Mouse (Mus musculus) neural tube, embryonic 14.5 days (tissue): Measurements from ENCODE around the gene Sag. TPM values are rescaled to one million over a fixed set of nuclear protein-coding genes. Genes with fewer than 3 reads are reported as not detected.

Experiments used
- ATAC-seq: fragments of 200-750 bp; cut with Nextera tagmentation; 2 replicates; pipeline ENCODE4 v1.8.0; 2017; ENCODE audit warnings: low read depth, mild to moderate bottlenecking, moderate TSS enrichment, moderate library complexity
- H3K27ac ChIP-seq: fragments of 300-500 bp; sonication (generic); 2 replicates; pipeline ENCODE4 v1.5.1; 2014; ENCODE audit warnings: low read depth, mild to moderate bottlenecking, control low read depth, low read length, moderate library complexity, mixed read lengths
- H3K27me3 ChIP-seq: fragments of 300-500 bp; sonication (generic); 2 replicates; pipeline ENCODE4 v1.6.1; 2014; ENCODE audit warnings: low read length; ENCODE audit not compliant: control insufficient read depth, insufficient read depth
- H3K36me3 ChIP-seq: fragments of 300-500 bp; sonication (generic); 2 replicates; pipeline ENCODE4 v1.6.1; 2014; ENCODE audit warnings: low read length, mixed read lengths; ENCODE audit not compliant: control insufficient read depth, insufficient read depth
- H3K4me1 ChIP-seq: fragments of 300-500 bp; sonication (generic); 2 replicates; pipeline ENCODE4 v1.6.1; 2014; ENCODE audit warnings: low read length; ENCODE audit not compliant: control insufficient read depth, insufficient read depth
- H3K4me2 ChIP-seq: fragments of 300-500 bp; sonication (generic); 2 replicates; pipeline ENCODE4 v1.6.1; 2014; ENCODE audit warnings: mild to moderate bottlenecking, low read depth, low read length, control low read depth
- H3K4me3 ChIP-seq: fragments of 300-500 bp; sonication (generic); 2 replicates; pipeline ENCODE4 v1.5.1; 2014; ENCODE audit warnings: low read depth, low read length, control low read depth, mixed read lengths
- H3K9ac ChIP-seq: fragments of 300-500 bp; sonication (generic); replicated peaks from 2 replicates; pipeline ENCODE4 v1.6.1; 2014; ENCODE audit warnings: low read depth, mild to moderate bottlenecking, control low read depth, low read length, mixed read lengths
- H3K9me3 ChIP-seq: fragments of 300-500 bp; sonication (generic); 2 replicates; pipeline ENCODE4 v1.6.1; 2016; ENCODE audit warnings: low read length; ENCODE audit not compliant: control insufficient read depth
- WGBS: fragments of 180-500 bp; shearing (Covaris S2); extraction: QIAGEN DNeasy Blood & Tissue Kit; methylation state at CpG from one replicate; pipeline ENCODE4 v1.1.7; 2014; 5-methylcytosine and 5-hydroxymethylcytosine counted together
- polyA plus RNA-seq: library from polyadenylated mRNA; unstranded; fragments of >200 nt; fragmentation: Nextera tagmentation; extraction: Ambion mirVana; gene quantifications from 2 replicates; pipeline ENCODE4 v1.2.1, GENCODE M21; 2014

Gene Sag
- polyA plus RNA-seq, 1 experiment from 2014 or later: 3.2 TPM

- no peaks in the 10 kb centered on the region; the same call in 1 of the 2 replicates for H3K4me1 ChIP-seq
- ATAC-seq: no peak
- H3K9ac ChIP-seq: no peak overlapping the region
- H3K4me2 ChIP-seq: no peak overlapping the region
- no peaks in the 10 kb centered on the region for H3K9me3 ChIP-seq
- no peak overlapping the region for H3K27ac ChIP-seq
- no peak overlapping the region for H3K4me3 ChIP-seq
- H3K36me3 ChIP-seq: no peaks in the 10 kb centered on the region
- 41% methylated on average over 11 of the region's 11 CpGs for WGBS
- no peaks in the 10 kb centered on the region for H3K27me3 ChIP-seq
Observed at GRCm38 (mm10) chr1:87848237-87848996, 44.9 kb downstream of the Sag start.

DNA sequence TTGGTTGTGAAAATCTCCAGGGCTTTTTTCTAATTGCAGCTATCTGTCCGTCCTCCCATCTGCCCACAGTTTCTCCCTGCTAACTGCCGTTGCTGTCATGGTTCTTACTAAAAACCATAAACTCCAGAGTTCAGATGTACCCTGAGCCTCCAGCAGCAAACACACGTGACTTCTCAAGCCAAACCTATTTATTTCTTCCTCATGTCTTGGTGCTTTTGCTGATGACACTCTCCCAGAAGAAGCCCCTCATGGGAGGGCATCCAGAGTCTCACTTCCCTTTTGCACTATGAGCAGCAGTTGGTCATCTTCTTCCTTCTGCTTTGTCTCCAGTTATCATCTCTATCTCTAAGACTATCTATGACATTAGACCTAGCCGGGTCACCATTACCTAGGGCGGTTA, 45.8 kb downstream of the Sag start:
- 73% methylated on average over 5 of the region's 5 CpGs for WGBS
- Histone ChIP-seq H3K4me1 (peaks cover 4% of the 10 kb centered on the region), H3K36me3 (no peaks in the 10 kb centered on the region), H3K9me3 (no peaks in the 10 kb centered on the region), H3K4me3 (no peak overlapping the region), H3K4me2 (no peak overlapping the region), H3K27me3 (no peaks in the 10 kb centered on the region), H3K27ac (no peak overlapping the region), H3K9ac (no peak overlapping the region)
- ATAC-seq: no peak

- H3K27ac ChIP-seq: no peak overlapping the region
- H3K9me3 ChIP-seq: no peaks in the 10 kb centered on the region
- H3K4me1 ChIP-seq: peaks cover 12% of the 10 kb centered on the region
- WGBS: 92% methylated on average over 3 of the region's 3 CpGs
- H3K4me2 ChIP-seq: no peak overlapping the region
- H3K4me3 ChIP-seq: no peak overlapping the region
- ATAC-seq: no peak
- H3K36me3 ChIP-seq: no peaks in the 10 kb centered on the region
- no peaks in the 10 kb centered on the region for H3K27me3 ChIP-seq
- no peak overlapping the region for H3K9ac ChIP-seq
Observed at GRCm38 (mm10) chr1:87851344-87851743, 47.9 kb downstream of the Sag start.

GRCm38 (mm10) chr1:87852081-87852790, 48.8 kb downstream of the Sag start:
- H3K36me3 ChIP-seq: no peaks in the 10 kb centered on the region
- H3K4me1 ChIP-seq: peaks cover 12% of the 10 kb centered on the region
- H3K4me2 ChIP-seq: peak overlapping the region; percentile 88
- no peaks in the 10 kb centered on the region for H3K9me3 ChIP-seq
- no peak for ATAC-seq
- no peaks in the 10 kb centered on the region for H3K27me3 ChIP-seq
- no peak overlapping the region for H3K27ac ChIP-seq
- H3K4me3 ChIP-seq: peak overlapping the region; percentile 95; the same call in 1 of the 2 replicates
- 62% methylated on average over 5 of the region's 5 CpGs for WGBS
- peak overlapping the region; percentile 89; the same call in 1 of the 2 replicates for H3K9ac ChIP-seq

DNA sequence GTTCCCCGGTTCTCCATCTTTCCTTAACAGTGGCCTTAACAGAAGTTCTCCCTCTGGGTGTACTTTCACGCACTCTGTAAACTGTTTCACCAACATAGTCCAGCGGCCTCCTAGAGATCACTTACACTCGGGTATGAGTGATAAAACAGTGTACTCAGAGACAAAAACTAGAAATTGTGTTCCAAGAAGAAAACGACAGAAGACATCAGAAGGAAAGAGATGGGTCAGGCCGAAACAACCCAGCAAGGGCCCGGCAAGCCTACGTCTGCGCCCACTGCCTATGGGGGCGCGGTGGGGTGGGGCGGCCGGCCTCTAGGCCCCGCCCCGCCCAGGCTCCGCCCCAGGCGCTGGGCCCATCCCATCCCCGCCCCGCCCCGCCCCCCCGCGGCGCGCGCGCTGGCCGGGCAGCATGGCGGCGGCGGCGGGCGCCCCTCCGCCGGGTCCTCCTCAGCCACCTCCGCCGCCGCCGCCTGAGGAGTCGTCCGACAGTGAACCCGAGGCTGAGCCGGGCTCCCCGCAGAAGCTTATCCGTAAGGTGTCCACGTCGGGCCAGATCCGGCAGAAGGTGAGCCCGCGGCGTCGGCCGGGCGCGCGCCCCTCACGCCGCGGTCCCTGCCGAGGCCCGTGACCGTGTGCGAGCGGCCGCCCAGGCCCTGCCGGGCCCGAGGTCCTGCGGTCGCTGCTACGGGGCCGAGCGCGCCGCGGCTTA, 49.6 kb downstream of the Sag start, which contains the start of gene Dgkd:
Gene Dgkd, plus strand, starts transcription at position 396 of the 709 bp plus-strand sequence.
- H3K36me3 ChIP-seq: no peaks in the 10 kb centered on the region
- peak within 1 kb of the TSS; percentile 89 for H3K9ac ChIP-seq
- peak within 1 kb of the TSS; percentile 78 for H3K27ac ChIP-seq
- H3K4me3 ChIP-seq: peak within 1 kb of the TSS; percentile 95
- H3K4me1 ChIP-seq: peaks cover 12% of the 10 kb centered on the region
- peak within 1 kb of the TSS; percentile 88 for H3K4me2 ChIP-seq
- H3K27me3 ChIP-seq: no peaks in the 10 kb centered on the region
- WGBS: 1% methylated on average over 41 of the region's 74 CpGs
- ATAC-seq: peak; percentile 95
- no peaks in the 10 kb centered on the region for H3K9me3 ChIP-seq

- peak overlapping the region; percentile 95 for H3K4me3 ChIP-seq
- ATAC-seq: peak; percentile 52
- WGBS: under 1% methylated on average over 40 of the region's 48 CpGs
- peaks cover 12% of the 10 kb centered on the region for H3K4me1 ChIP-seq
- H3K4me2 ChIP-seq: peak overlapping the region; percentile 88
- H3K27ac ChIP-seq: peak overlapping the region; percentile 78
- H3K36me3 ChIP-seq: no peaks in the 10 kb centered on the region
- peak overlapping the region; percentile 89 for H3K9ac ChIP-seq
- no peaks in the 10 kb centered on the region for H3K9me3 ChIP-seq
- H3K27me3 ChIP-seq: no peaks in the 10 kb centered on the region
Observed at GRCm38 (mm10) chr1:87853601-87854361, 50.3 kb downstream of the Sag start.

DNA sequence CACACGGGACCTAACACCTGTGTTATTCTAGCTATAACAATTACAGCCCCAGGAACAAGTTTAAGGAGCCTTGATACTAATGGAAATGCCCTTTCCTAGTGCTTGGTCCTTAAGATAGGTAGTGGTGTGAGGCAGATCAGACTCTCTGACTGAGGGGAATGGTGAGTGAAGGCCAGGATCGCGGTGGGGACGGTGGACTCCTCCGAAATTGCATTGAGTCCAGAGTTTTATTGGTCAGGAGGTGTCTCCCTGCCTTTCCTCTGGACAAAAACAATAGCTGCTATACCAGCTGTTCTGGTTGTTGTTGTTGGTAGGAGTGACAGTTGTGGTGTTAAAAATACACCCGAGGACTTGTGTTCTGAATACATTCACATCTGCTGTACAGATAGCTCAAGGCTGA, 50.9 kb downstream of the Sag start:
- H3K27me3 ChIP-seq: no peaks in the 10 kb centered on the region
- peak overlapping the region; percentile 89; the same call in 1 of the 2 replicates for H3K9ac ChIP-seq
- peaks cover 12% of the 10 kb centered on the region for H3K4me1 ChIP-seq
- ATAC-seq: no peak
- peak overlapping the region; percentile 88 for H3K4me2 ChIP-seq
- H3K27ac ChIP-seq: no peak overlapping the region
- H3K9me3 ChIP-seq: no peaks in the 10 kb centered on the region
- H3K36me3 ChIP-seq: no peaks in the 10 kb centered on the region
- WGBS: 9% methylated on average over 6 of the region's 6 CpGs
- peak overlapping the region; percentile 95 for H3K4me3 ChIP-seq

- Histone ChIP-seq H3K4me2 (peak overlapping the region; percentile 88), H3K4me1 (peaks cover 12% of the 10 kb centered on the region), H3K27me3 (no peaks in the 10 kb centered on the region), H3K27ac (no peak overlapping the region), H3K9ac (no peak overlapping the region), H3K4me3 (peak overlapping the region; percentile 95; the same call in 1 of the 2 replicates), H3K36me3 (no peaks in the 10 kb centered on the region), H3K9me3 (no peaks in the 10 kb centered on the region)
- no peak for ATAC-seq
- WGBS: 24% methylated on average over 2 of the region's 2 CpGs
Observed at GRCm38 (mm10) chr1:87854851-87855251, 51.4 kb downstream of the Sag start.
